20 mouse cellular contexts compared by ENCODE assay signal in genomic region chr2:4339530-4340218, GRCm38 (mm10).
A peak's percentile ranks its signal among the peaks of the same experiment; 100 is the strongest.
DNase-seq lines count a peak whose midpoint lies in the region; ATAC-seq lines count a peak whose summit lies in the region.
"Had no signal": no experiment of that assay in that cellular context is flagged by ENCODE, and none has a peak within 500 bp of the region (broad histone marks: within the 10 kb centered on the region; RNA-seq: fewer than 3 reads in every experiment).

No protein-coding gene starts in this region.

- H3K27me3 ChIP-seq in intestine, embryonic 15.5 days (replicated peaks) = no peaks in the 10 kb centered on the region
- H3K27me3 ChIP-seq in intestine, embryonic 16.5 days (replicated peaks; ENCODE audit: control insufficient read depth, insufficient read depth, low read length) = no peaks in the 10 kb centered on the region
- H3K27me3 ChIP-seq in embryonic facial prominence, embryonic 13.5 days = no peaks in the 10 kb centered on the region
- H3K27me3 ChIP-seq in limb, embryonic 11.5 days (ENCODE audit: control insufficient read depth, insufficient read depth, low read length) = no peaks in the 10 kb centered on the region

- ATAC-seq in intestine, embryonic 15.5 days = no peak
- ATAC-seq in intestine, embryonic 16.5 days = no peak
- ATAC-seq in embryonic facial prominence, embryonic 13.5 days (ENCODE audit: insufficient number of reproducible peaks, insufficient read depth, low FRiP score, low TSS enrichment, low read depth) = peak; percentile 70
- peak; percentile 40; the same call in 1 of the 2 replicates for ATAC-seq in limb, embryonic 11.5 days (ENCODE audit: insufficient number of reproducible peaks, low FRiP score, low TSS enrichment, low read depth)
- ATAC-seq: activated CD4-positive, CD25-positive, alpha-beta regulatory T cell, adult 4 months; CD4-positive, CD25-positive, alpha-beta regulatory T cell, adult 4 months; hindbrain, embryonic 16.5 days had no signal

- H3K9ac ChIP-seq in intestine, embryonic 15.5 days = no peak overlapping the region
- no peak overlapping the region for H3K9ac ChIP-seq in intestine, embryonic 16.5 days (ENCODE audit: low read depth, low read length)
- H3K9ac ChIP-seq in embryonic facial prominence, embryonic 13.5 days = no peak overlapping the region
- H3K9ac ChIP-seq in limb, embryonic 11.5 days (ENCODE audit: low read length) = no peak overlapping the region

- no peaks in the 10 kb centered on the region for H3K9me3 ChIP-seq in intestine, embryonic 15.5 days
- H3K9me3 ChIP-seq in intestine, embryonic 16.5 days (ENCODE audit: control insufficient read depth, low read length) = peaks cover 4% of the 10 kb centered on the region; the same call in 1 of the 2 replicates
- no peaks in the 10 kb centered on the region for H3K9me3 ChIP-seq in embryonic facial prominence, embryonic 13.5 days
- no peaks in the 10 kb centered on the region for H3K9me3 ChIP-seq in limb, embryonic 11.5 days (ENCODE audit: control insufficient read depth, low read length)

- peak; percentile 45 for DNase-seq in limb, embryonic 11.5 days (ENCODE audit: low spot score)
- DNase-seq in B cell, adult 2 months = no peak
- DNase-seq in natural killer cell, adult 2 months (ENCODE audit: low spot score in 2 of 2) = no peak
- no peak for DNase-seq in layer of hippocampus, adult 8-10 months (ENCODE audit: low spot score in 2 of 2)
- DNase-seq: adrenal gland, postnatal 36 days; cerebellum, adult 11-12 months; cerebellum, postnatal 25 days; gastrocnemius, postnatal 10 days; heart, adult 2 months; kidney, adult 18-20 months; liver; lung, postnatal 14 days; midbrain, embryonic 14.5 days had no signal

- H3K4me2 ChIP-seq in intestine, embryonic 15.5 days (replicated peaks) = no peak overlapping the region
- H3K4me2 ChIP-seq in intestine, embryonic 16.5 days (ENCODE audit: low read depth, low read length) = no peak overlapping the region
- peak overlapping the region; percentile 16; the same call in 1 of the 2 replicates for H3K4me2 ChIP-seq in embryonic facial prominence, embryonic 13.5 days
- no peak overlapping the region for H3K4me2 ChIP-seq in limb, embryonic 11.5 days (ENCODE audit: low read depth, severe bottlenecking)

- 65% methylated on average over 3 of the region's 3 CpGs for WGBS in intestine, embryonic 15.5 days
- 66% methylated on average over 3 of the region's 3 CpGs for WGBS in intestine, embryonic 16.5 days
- WGBS in embryonic facial prominence, embryonic 13.5 days = 20% methylated on average over 3 of the region's 3 CpGs
- WGBS in limb, embryonic 11.5 days = 33% methylated on average over 3 of the region's 3 CpGs

- H3K27ac ChIP-seq in intestine, embryonic 15.5 days = 0 out of 2 replicates have a peak overlapping the region, but pooled peaks have one; percentile 27
- no peak overlapping the region for H3K27ac ChIP-seq in intestine, embryonic 16.5 days (ENCODE audit: low read length)
- peak overlapping the region; percentile 89 for H3K27ac ChIP-seq in embryonic facial prominence, embryonic 13.5 days
- H3K27ac ChIP-seq in limb, embryonic 11.5 days (replicated peaks; ENCODE audit: low read depth, low read length) = peak overlapping the region; percentile 61; the same call in 1 of the 2 replicates
- H3K27ac ChIP-seq: heart, adult 2 months; left cerebral cortex, adult 2 months had no signal

- 0 out of 2 replicates have a peak, but pooled peaks cover 5% of the 10 kb centered on the region for H3K4me1 ChIP-seq in intestine, embryonic 15.5 days (replicated peaks)
- H3K4me1 ChIP-seq in intestine, embryonic 16.5 days (ENCODE audit: control insufficient read depth, insufficient read depth, low read length) = no peaks in the 10 kb centered on the region
- peaks cover 63% of the 10 kb centered on the region for H3K4me1 ChIP-seq in embryonic facial prominence, embryonic 13.5 days
- peaks cover 38% of the 10 kb centered on the region for H3K4me1 ChIP-seq in limb, embryonic 11.5 days (ENCODE audit: control insufficient read depth, insufficient read depth, low read length)

- no peaks in the 10 kb centered on the region for H3K36me3 ChIP-seq in intestine, embryonic 15.5 days
- H3K36me3 ChIP-seq in intestine, embryonic 16.5 days (ENCODE audit: control insufficient read depth, insufficient read depth, low read length) = no peaks in the 10 kb centered on the region
- H3K36me3 ChIP-seq in embryonic facial prominence, embryonic 13.5 days = 0 out of 2 replicates have a peak, but pooled peaks cover 3% of the 10 kb centered on the region
- no peaks in the 10 kb centered on the region for H3K36me3 ChIP-seq in limb, embryonic 11.5 days (ENCODE audit: control insufficient read depth, insufficient read depth, low read length)

- H3K4me3 ChIP-seq in intestine, embryonic 15.5 days (replicated peaks) = no peak overlapping the region
- no peak overlapping the region for H3K4me3 ChIP-seq in intestine, embryonic 16.5 days (ENCODE audit: low read length)
- no peak overlapping the region for H3K4me3 ChIP-seq in embryonic facial prominence, embryonic 13.5 days
- H3K4me3 ChIP-seq in limb, embryonic 11.5 days (ENCODE audit: low read depth, low read length) = no peak overlapping the region
- H3K4me3 ChIP-seq: heart, adult 2 months; left cerebral cortex, adult 2 months had no signal

Comparison
In these comparisons a context has a peak if more than half of its experiments do, and no peak if none do; other contexts are left out.
1. ATAC-seq: peak in embryonic facial prominence, embryonic 13.5 days (single experiment) and limb, embryonic 11.5 days (single experiment); none in intestine, embryonic 15.5 days (single experiment) and intestine, embryonic 16.5 days (single experiment).